Mouse (Mus musculus) embryonic facial prominence, embryonic 10.5 days (tissue): ENCODE data around the gene Stk24. TPM values are rescaled to one million over a fixed set of nuclear protein-coding genes. Genes with fewer than 3 reads are reported as not detected.
A peak's percentile ranks its signal among the peaks of the same experiment; 100 is the strongest.
"Not testable (repeated sequence)": the region's sequence is repeated elsewhere in the genome, so short reads cannot be mapped to it uniquely, and the experiment has no call there.

Source experiments
- DNase-seq: peaks from one replicate; pipeline ENCODE4 v3.0.0-alpha.2; 2017; ENCODE audit warnings: low spot score
- H3K27ac ChIP-seq: fragments of 300-500 bp; sonication (generic); replicated peaks from 2 replicates; pipeline ENCODE4 v1.5.1; 2016; ENCODE audit warnings: mild to moderate bottlenecking
- H3K27me3 ChIP-seq: fragments of 300-500 bp; sonication (generic); replicated peaks from 2 replicates; pipeline ENCODE4 v1.6.1; 2016; ENCODE audit warnings: low read depth, mild to moderate bottlenecking; ENCODE audit not compliant: poor library complexity, severe bottlenecking
- H3K36me3 ChIP-seq: fragments of 300-500 bp; sonication (generic); replicated peaks from 2 replicates; pipeline ENCODE4 v1.6.1; 2016; ENCODE audit warnings: mild to moderate bottlenecking, moderate library complexity
- H3K4me1 ChIP-seq: fragments of 300-500 bp; sonication (generic); 2 replicates; pipeline ENCODE4 v1.6.1; 2016
- H3K4me3 ChIP-seq: fragments of 300-500 bp; sonication (generic); 2 replicates; pipeline ENCODE4 v1.5.1; 2016; ENCODE audit warnings: mild to moderate bottlenecking, moderate library complexity
- H3K9me3 ChIP-seq: fragments of 300-500 bp; sonication (generic); 2 replicates; pipeline ENCODE4 v1.6.1; 2016; ENCODE audit warnings: mild to moderate bottlenecking
- WGBS: fragments of 180-500 bp; shearing (Covaris S2); methylation state at CpG from one replicate; pipeline ENCODE4 v1.1.7; 2016; 5-methylcytosine and 5-hydroxymethylcytosine counted together
- polyA plus RNA-seq: library from polyadenylated mRNA; unstranded; fragments of >200 nt; fragmentation: Nextera tagmentation; extraction: Ambion mirVana; gene quantifications from 2 replicates; pipeline ENCODE4 v1.2.1, GENCODE M21; 2016

Gene Stk24
- polyA plus RNA-seq: 39.9 and 43.0 TPM in 2 replicates

GRCm38 (mm10) chr14:121379827-121380145 is at the start of gene Stk24:
Gene Stk24, minus strand, starts transcription at chr14:121380011.
- no peaks in the 10 kb centered on the region for H3K9me3 ChIP-seq
- peak within 1 kb of the TSS; percentile 97 for H3K27ac ChIP-seq
- no peak for DNase-seq
- peak within 1 kb of the TSS; percentile 94 for H3K4me3 ChIP-seq
- H3K4me1 ChIP-seq: peaks cover 41% of the 10 kb centered on the region
- peaks cover 6% of the 10 kb centered on the region; the same call in 1 of the 2 replicates for H3K27me3 ChIP-seq
- 3% methylated on average over 11 of the region's 11 CpGs for WGBS
- peaks cover 5% of the 10 kb centered on the region for H3K36me3 ChIP-seq

GRCm38 (mm10) chr14:121428148-121428547 is 48.3 kb upstream of the Stk24 start:
- Histone ChIP-seq H3K4me1 (peaks cover 6% of the 10 kb centered on the region), H3K4me3 (no peak overlapping the region), H3K27me3 (no peaks in the 10 kb centered on the region), H3K27ac (no peak overlapping the region), H3K9me3 (peaks cover 8% of the 10 kb centered on the region; the same call in 1 of the 2 replicates), H3K36me3 (no peaks in the 10 kb centered on the region)
- 89% methylated on average over 4 of the region's 4 CpGs for WGBS
- no peak for DNase-seq

GRCm38 (mm10) chr14:121426743-121427142 is 46.9 kb upstream of the Stk24 start:
- peaks cover 15% of the 10 kb centered on the region for H3K4me1 ChIP-seq
- peaks cover 8% of the 10 kb centered on the region; the same call in 1 of the 2 replicates for H3K9me3 ChIP-seq
- DNase-seq: no peak
- no peaks in the 10 kb centered on the region for H3K27me3 ChIP-seq
- H3K4me3 ChIP-seq: no peak overlapping the region
- H3K27ac ChIP-seq: no peak overlapping the region
- no peaks in the 10 kb centered on the region for H3K36me3 ChIP-seq

- H3K27me3 ChIP-seq: no peaks in the 10 kb centered on the region
- no peak overlapping the region for H3K27ac ChIP-seq
- no peak overlapping the region for H3K4me3 ChIP-seq
- H3K4me1 ChIP-seq: peaks cover 15% of the 10 kb centered on the region
- WGBS: 76% methylated on average over 7 of the region's 7 CpGs
- DNase-seq: no peak
- H3K36me3 ChIP-seq: no peaks in the 10 kb centered on the region
- peaks cover 13% of the 10 kb centered on the region; the same call in 1 of the 2 replicates for H3K9me3 ChIP-seq
These were observed 45.4 kb upstream of the Stk24 start for GRCm38 (mm10) chr14:121425004-121425793.

- Histone ChIP-seq H3K36me3 (no peaks in the 10 kb centered on the region), H3K9me3 (peaks cover 9% of the 10 kb centered on the region; the same call in 1 of the 2 replicates), H3K27ac (no peak overlapping the region), H3K4me1 (peaks cover 15% of the 10 kb centered on the region), H3K4me3 (no peak overlapping the region), H3K27me3 (no peaks in the 10 kb centered on the region)
- WGBS: 68% methylated on average over 7 of the region's 7 CpGs
- no peak for DNase-seq
These were observed 43.5 kb upstream of the Stk24 start for GRCm38 (mm10) chr14:121423341-121423751.

- Histone ChIP-seq H3K4me1 (peaks cover 15% of the 10 kb centered on the region), H3K27me3 (no peaks in the 10 kb centered on the region), H3K27ac (no peak overlapping the region), H3K36me3 (no peaks in the 10 kb centered on the region), H3K4me3 (no peak overlapping the region), H3K9me3 (peaks cover 4% of the 10 kb centered on the region; the same call in 1 of the 2 replicates)
- no peak for DNase-seq
- WGBS: 67% methylated on average over 4 of the region's 4 CpGs
These were observed 43.0 kb upstream of the Stk24 start for GRCm38 (mm10) chr14:121422664-121423340.

GRCm38 (mm10) chr14:121422000-121422399 is 42.2 kb upstream of the Stk24 start:
- H3K36me3 ChIP-seq: no peaks in the 10 kb centered on the region
- DNase-seq: no peak
- 92% methylated on average over 4 of the region's 4 CpGs for WGBS
- H3K4me1 ChIP-seq: peaks cover 15% of the 10 kb centered on the region
- H3K27ac ChIP-seq: no peak overlapping the region
- peaks cover 4% of the 10 kb centered on the region; the same call in 1 of the 2 replicates for H3K9me3 ChIP-seq
- no peaks in the 10 kb centered on the region for H3K27me3 ChIP-seq
- no peak overlapping the region for H3K4me3 ChIP-seq

GRCm38 (mm10) chr14:121417594-121417993 is 37.8 kb upstream of the Stk24 start:
- DNase-seq: no peak
- H3K27me3 ChIP-seq: no peaks in the 10 kb centered on the region
- 92% methylated on average over 5 of the region's 5 CpGs for WGBS
- H3K4me1 ChIP-seq: peaks cover 3% of the 10 kb centered on the region; the same call in 1 of the 2 replicates
- H3K4me3 ChIP-seq: no peak overlapping the region
- no peaks in the 10 kb centered on the region for H3K36me3 ChIP-seq
- H3K27ac ChIP-seq: no peak overlapping the region
- peaks cover 4% of the 10 kb centered on the region; the same call in 1 of the 2 replicates for H3K9me3 ChIP-seq

GRCm38 (mm10) chr14:121416626-121417319 is 37.0 kb upstream of the Stk24 start:
- WGBS: 92% methylated on average over 11 of the region's 12 CpGs
- H3K4me1 ChIP-seq: no peaks in the 10 kb centered on the region
- no peak for DNase-seq

GRCm38 (mm10) chr14:121414635-121415241 is 34.9 kb upstream of the Stk24 start:
- no peaks in the 10 kb centered on the region for H3K4me1 ChIP-seq
- 89% methylated on average over 6 of the region's 6 CpGs for WGBS
- H3K27ac ChIP-seq: no peak overlapping the region
- H3K36me3 ChIP-seq: no peaks in the 10 kb centered on the region
- DNase-seq: no peak
- no peak overlapping the region for H3K4me3 ChIP-seq
- H3K9me3 ChIP-seq: no peaks in the 10 kb centered on the region
- no peaks in the 10 kb centered on the region for H3K27me3 ChIP-seq

More at GRCm38 (mm10) chr14:121416626-121417319, 37.0 kb upstream of the Stk24 start:
- H3K27me3 ChIP-seq: no peaks in the 10 kb centered on the region
- H3K9me3 ChIP-seq: peaks cover 4% of the 10 kb centered on the region; the same call in 1 of the 2 replicates
- H3K27ac ChIP-seq: no peak overlapping the region
- no peak overlapping the region for H3K4me3 ChIP-seq
- no peaks in the 10 kb centered on the region for H3K36me3 ChIP-seq

GRCm38 (mm10) chr14:121413726-121414125 is 33.9 kb upstream of the Stk24 start:
- H3K27me3 ChIP-seq, H3K27ac ChIP-seq, H3K9me3 ChIP-seq, DNase-seq, H3K36me3 ChIP-seq, H3K4me1 ChIP-seq, H3K4me3 ChIP-seq: not testable (repeated sequence)
- WGBS: 92% methylated on average over 1 of the region's 1 CpGs

- WGBS: 82% methylated on average over 3 of the region's 3 CpGs
- Histone ChIP-seq H3K36me3 (no peaks in the 10 kb centered on the region), H3K9me3 (no peaks in the 10 kb centered on the region), H3K4me1 (peaks cover 7% of the 10 kb centered on the region; the same call in 1 of the 2 replicates), H3K27ac (no peak overlapping the region), H3K4me3 (no peak overlapping the region), H3K27me3 (0 out of 2 replicates have a peak, but pooled peaks cover 4% of the 10 kb centered on the region)
- no peak for DNase-seq
These were observed 29.1 kb upstream of the Stk24 start for GRCm38 (mm10) chr14:121408944-121409343.
